Mouse (Mus musculus) testis, adult 2 months (tissue): ENCODE measurements at regions not wholly inside any gene's neighbourhood (a gene's known extent, or its start where the extent isn't known, plus 50 kb on each side); places are given as distances from the start of the nearest gene placed in this dataset.

Experiments
- H3K27ac ChIP-seq: fragments of 200-500 bp; 2 replicates; pipeline ENCODE4 v1.5.1; 2012; ENCODE audit warnings: low read depth, low read length; ENCODE audit not compliant: control insufficient read depth, insufficient read depth
- H3K27me3 ChIP-seq: fragments of 200-500 bp; 2 replicates; pipeline ENCODE4 v1.6.1; 2012; ENCODE audit warnings: mild to moderate bottlenecking, low read length, moderate library complexity; ENCODE audit not compliant: control insufficient read depth, insufficient read depth
- H3K36me3 ChIP-seq: fragments of 200-500 bp; 2 replicates; pipeline ENCODE4 v1.6.1; 2012; ENCODE audit warnings: mild to moderate bottlenecking, low read length; ENCODE audit not compliant: control insufficient read depth, insufficient read depth
- H3K4me1 ChIP-seq: fragments of 200-500 bp; 2 replicates; pipeline ENCODE4 v1.6.1; 2012; ENCODE audit warnings: low read length; ENCODE audit not compliant: control insufficient read depth, insufficient read depth
- H3K4me3 ChIP-seq: fragments of 200-500 bp; 2 replicates; pipeline ENCODE4 v1.5.1; 2012; ENCODE audit warnings: low read depth, mild to moderate bottlenecking, low read length, moderate library complexity, mixed read lengths; ENCODE audit not compliant: control insufficient read depth
- CTCF ChIP-seq: fragments of 200-500 bp; IDR thresholded peaks from 2 replicates; pipeline ENCODE4 v1.5.1; 2012; ENCODE audit warnings: low read depth, mild to moderate bottlenecking, inconsistent platforms, low read length, moderate library complexity; ENCODE audit not compliant: control insufficient read depth, insufficient read depth, insufficient replicate concordance
- POLR2A ChIP-seq: fragments of 200-500 bp; IDR thresholded peaks from 2 replicates; pipeline ENCODE4 v1.6.1; 2012; ENCODE audit warnings: low read depth, mild to moderate bottlenecking, inconsistent platforms, low read length, moderate library complexity; ENCODE audit not compliant: control insufficient read depth

GRCm38 (mm10) chr13:101233181-101233842 is 400.1 kb upstream of the Slc30a5 start:
- no peak for TF ChIP-seq CTCF
- Histone ChIP-seq H3K4me3 (no peak overlapping the region), H3K27me3 (no peaks in the 10 kb centered on the region), H3K36me3 (no peaks in the 10 kb centered on the region), H3K27ac (no peak overlapping the region), H3K4me1 (peaks cover 6% of the 10 kb centered on the region)

- Histone ChIP-seq H3K4me1 (peaks cover 6% of the 10 kb centered on the region), H3K27me3 (no peaks in the 10 kb centered on the region), H3K27ac (no peak overlapping the region), H3K36me3 (no peaks in the 10 kb centered on the region), H3K4me3 (no peak overlapping the region)
- TF ChIP-seq POLR2A, result no peak
- TF ChIP-seq CTCF, result no peak
Observed at GRCm38 (mm10) chr13:101229861-101230260, 396.6 kb upstream of the Slc30a5 start.

GRCm38 (mm10) chr13:101225366-101225765 is 392.1 kb upstream of the Slc30a5 start:
- Histone ChIP-seq H3K27ac (no peak overlapping the region), H3K27me3 (no peaks in the 10 kb centered on the region), H3K36me3 (no peaks in the 10 kb centered on the region), H3K4me1 (no peaks in the 10 kb centered on the region), H3K4me3 (no peak overlapping the region)
- TF ChIP-seq POLR2A (no peak), CTCF (no peak)

GRCm38 (mm10) chr13:101221331-101222043 is 388.3 kb upstream of the Slc30a5 start:
- Histone ChIP-seq H3K27me3 (no peaks in the 10 kb centered on the region), H3K27ac (no peak overlapping the region), H3K4me1 (no peaks in the 10 kb centered on the region), H3K36me3 (no peaks in the 10 kb centered on the region), H3K4me3 (no peak overlapping the region)
- no peak for TF ChIP-seq CTCF
- TF ChIP-seq POLR2A, result no peak

- Histone ChIP-seq H3K4me3 (no peak overlapping the region), H3K4me1 (no peaks in the 10 kb centered on the region), H3K27ac (no peak overlapping the region), H3K27me3 (no peaks in the 10 kb centered on the region), H3K36me3 (no peaks in the 10 kb centered on the region)
- no peak for TF ChIP-seq CTCF
- TF ChIP-seq POLR2A, result no peak
Observed at GRCm38 (mm10) chr13:101219568-101219967, 386.3 kb upstream of the Slc30a5 start.

- Histone ChIP-seq H3K27ac (no peak overlapping the region), H3K4me3 (no peak overlapping the region), H3K27me3 (no peaks in the 10 kb centered on the region), H3K36me3 (no peaks in the 10 kb centered on the region), H3K4me1 (no peaks in the 10 kb centered on the region)
- no peak for TF ChIP-seq POLR2A
- TF ChIP-seq CTCF, result no peak
Observed at GRCm38 (mm10) chr13:101216897-101217480, 383.8 kb upstream of the Slc30a5 start.

- Histone ChIP-seq H3K27ac (no peak overlapping the region), H3K27me3 (no peaks in the 10 kb centered on the region), H3K4me1 (no peaks in the 10 kb centered on the region), H3K4me3 (no peak overlapping the region), H3K36me3 (no peaks in the 10 kb centered on the region)
- TF ChIP-seq CTCF, result no peak
- no peak for TF ChIP-seq POLR2A
Observed at GRCm38 (mm10) chr13:101216421-101216820, 383.2 kb upstream of the Slc30a5 start.
